Mouse (Mus musculus) intestine, postnatal 0 days (tissue): ENCODE data around the gene Lgr4. TPM values are rescaled to one million over a fixed set of nuclear protein-coding genes. Genes with fewer than 3 reads are reported as not detected.
A peak's percentile ranks its signal among the peaks of the same experiment; 100 is the strongest.

Source experiments
- ATAC-seq: fragments of 200-750 bp; cut with Nextera tagmentation; 2 replicates; pipeline ENCODE4 v1.8.0; 2017; ENCODE audit warnings: mild to moderate bottlenecking, moderate TSS enrichment, moderate library complexity
- H3K27ac ChIP-seq: fragments of 300-500 bp; sonication (generic); 2 replicates; pipeline ENCODE4 v1.5.1; 2014; ENCODE audit warnings: mild to moderate bottlenecking, low read depth, low read length, moderate library complexity
- H3K27me3 ChIP-seq: fragments of 300-500 bp; sonication (generic); replicated peaks from 2 replicates; pipeline ENCODE4 v1.6.1; 2014; ENCODE audit warnings: low read length, mixed read lengths; ENCODE audit not compliant: control insufficient read depth, insufficient read depth
- H3K36me3 ChIP-seq: fragments of 300-500 bp; sonication (generic); 2 replicates; pipeline ENCODE4 v1.6.1; 2014; ENCODE audit warnings: mild to moderate bottlenecking, moderate library complexity; ENCODE audit not compliant: control insufficient read depth, insufficient read depth
- H3K4me1 ChIP-seq: fragments of 300-500 bp; sonication (generic); replicated peaks from 2 replicates; pipeline ENCODE4 v1.6.1; 2014; ENCODE audit warnings: antibody characterized with exemption, low read length, mixed read lengths; ENCODE audit not compliant: control insufficient read depth, insufficient read depth
- H3K4me2 ChIP-seq: fragments of 300-500 bp; sonication (generic); replicated peaks from 2 replicates; pipeline ENCODE4 v1.6.1; 2014; ENCODE audit warnings: low read depth, mild to moderate bottlenecking, moderate library complexity
- H3K4me3 ChIP-seq: fragments of 300-500 bp; sonication (generic); 2 replicates; pipeline ENCODE4 v1.5.1; 2014; ENCODE audit warnings: low read depth, low read length
- H3K9ac ChIP-seq: fragments of 300-500 bp; sonication (generic); 2 replicates; pipeline ENCODE4 v1.6.1; 2014; ENCODE audit warnings: mild to moderate bottlenecking, low read depth, low read length
- H3K9me3 ChIP-seq: fragments of 300-500 bp; sonication (generic); 2 replicates; pipeline ENCODE4 v1.6.1; 2016; ENCODE audit warnings: mixed run types; ENCODE audit not compliant: control insufficient read depth
- CTCF ChIP-seq: sonication (generic); IDR thresholded peaks from 2 replicates; pipeline ENCODE4 v1.5.1; 2016; ENCODE audit warnings: low read depth, mild to moderate bottlenecking, control low read depth, antibody characterized with exemption, moderate library complexity
- WGBS: fragments of 180-500 bp; shearing (Covaris S2); extraction: QIAGEN DNeasy Blood & Tissue Kit; methylation state at CpG from one replicate; pipeline ENCODE4 v1.1.7; 2014; 5-methylcytosine and 5-hydroxymethylcytosine counted together
- polyA plus RNA-seq: library from polyadenylated mRNA; unstranded; fragments of >200 nt; fragmentation: Nextera tagmentation; extraction: Ambion mirVana; gene quantifications from 2 replicates; pipeline ENCODE4 v1.2.1, GENCODE M21; 2015

Gene Lgr4
- polyA plus RNA-seq, 1 experiment from 2014 or later: 15.9 TPM

GRCm38 (mm10) chr2:109890068-109890467, 27.4 kb upstream of the Lgr4 start:
- TF ChIP-seq CTCF: peak; percentile 48
- Histone ChIP-seq H3K36me3 (peaks cover 6% of the 10 kb centered on the region), H3K4me3 (peak overlapping the region; percentile 98), H3K4me1 (peaks cover 8% of the 10 kb centered on the region; the same call in 1 of the 2 replicates), H3K4me2 (peak overlapping the region; percentile 61), H3K27me3 (no peaks in the 10 kb centered on the region), H3K27ac (no peak overlapping the region), H3K9me3 (no peaks in the 10 kb centered on the region), H3K9ac (peak overlapping the region; percentile 94)
- 40% methylated on average over 4 of the region's 4 CpGs for WGBS
- ATAC-seq: no peak

DNA sequence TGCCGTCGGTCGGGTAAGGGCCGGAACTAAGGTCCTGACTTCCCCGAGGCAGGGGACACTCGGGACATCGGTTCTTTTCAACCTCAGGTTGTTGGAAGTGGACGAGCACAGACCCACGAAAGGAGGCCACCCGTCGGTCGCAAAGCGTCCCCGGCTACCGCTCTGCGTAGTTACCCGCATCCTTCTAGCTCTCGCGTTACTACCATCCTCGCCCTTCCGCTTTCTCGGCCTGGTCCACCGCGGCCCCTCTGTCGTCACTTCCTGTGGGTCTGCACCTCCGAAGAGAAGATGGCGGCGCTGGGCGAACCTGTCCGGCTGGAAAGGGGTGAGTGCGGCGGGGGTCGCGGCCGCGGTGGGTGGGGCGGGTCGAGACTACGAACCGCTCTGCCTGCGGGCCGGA, 26.9 kb upstream of the Lgr4 start, which contains the start of gene Lin7c:
TSS of gene Lin7c (plus strand) at position 257 of the 400 bp plus-strand sequence.
- WGBS: 0% methylated on average over 39 of the region's 42 CpGs
- Histone ChIP-seq H3K4me2 (peak within 1 kb of the TSS; percentile 61), H3K9ac (peak within 1 kb of the TSS; percentile 94), H3K36me3 (peaks cover 8% of the 10 kb centered on the region), H3K9me3 (no peaks in the 10 kb centered on the region), H3K27me3 (no peaks in the 10 kb centered on the region), H3K27ac (peak within 1 kb of the TSS; percentile 93), H3K4me3 (peak within 1 kb of the TSS; percentile 98), H3K4me1 (peaks cover 8% of the 10 kb centered on the region; the same call in 1 of the 2 replicates)
- peak; percentile 99 for ATAC-seq
- no peak for TF ChIP-seq CTCF

DNA sequence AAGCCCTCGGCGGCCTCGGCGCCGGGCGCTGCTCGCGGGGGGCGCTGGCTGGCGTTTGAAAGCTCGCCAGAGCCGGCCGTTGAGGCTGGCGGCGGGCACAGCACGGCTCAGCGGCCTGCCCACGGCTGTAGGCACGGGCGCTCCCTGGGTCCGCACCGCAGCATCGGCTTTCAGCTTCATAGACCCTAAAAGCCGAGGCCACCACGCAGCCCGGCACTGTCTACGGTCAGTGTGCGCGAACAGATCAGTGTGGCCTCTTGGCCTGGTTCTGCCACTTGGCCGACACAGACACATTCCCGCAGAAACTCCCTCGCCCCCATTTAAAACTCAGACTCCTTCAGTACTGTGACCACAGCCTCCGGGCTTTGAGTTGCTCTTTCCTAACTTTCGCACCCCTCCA, 26.4 kb upstream of the Lgr4 start:
- Histone ChIP-seq H3K4me2 (peak overlapping the region; percentile 61), H3K4me1 (peaks cover 8% of the 10 kb centered on the region; the same call in 1 of the 2 replicates), H3K9me3 (no peaks in the 10 kb centered on the region), H3K27me3 (no peaks in the 10 kb centered on the region), H3K9ac (peak overlapping the region; percentile 94), H3K4me3 (peak overlapping the region; percentile 98), H3K27ac (peak overlapping the region; percentile 93), H3K36me3 (peaks cover 13% of the 10 kb centered on the region)
- no peak for TF ChIP-seq CTCF
- ATAC-seq: peak; percentile 76
- under 1% methylated on average over 34 of the region's 34 CpGs for WGBS

GRCm38 (mm10) chr2:109891471-109891870, 26.0 kb upstream of the Lgr4 start:
- Histone ChIP-seq H3K27me3 (no peaks in the 10 kb centered on the region), H3K4me1 (peaks cover 8% of the 10 kb centered on the region; the same call in 1 of the 2 replicates), H3K4me3 (peak overlapping the region; percentile 98), H3K4me2 (peak overlapping the region; percentile 61), H3K36me3 (peaks cover 17% of the 10 kb centered on the region), H3K9ac (peak overlapping the region; percentile 94), H3K27ac (peak overlapping the region; percentile 93; the same call in 1 of the 2 replicates), H3K9me3 (no peaks in the 10 kb centered on the region)
- WGBS: 12% methylated on average over 4 of the region's 4 CpGs
- no peak; the same call in 1 of the 2 replicates for ATAC-seq
- no peak for TF ChIP-seq CTCF

GRCm38 (mm10) chr2:109896311-109896710, 21.1 kb upstream of the Lgr4 start:
- Histone ChIP-seq H3K4me1 (peaks cover 8% of the 10 kb centered on the region; the same call in 1 of the 2 replicates), H3K36me3 (peaks cover 52% of the 10 kb centered on the region), H3K27ac (no peak overlapping the region), H3K4me3 (no peak overlapping the region), H3K4me2 (no peak overlapping the region), H3K27me3 (no peaks in the 10 kb centered on the region), H3K9me3 (no peaks in the 10 kb centered on the region), H3K9ac (no peak overlapping the region)
- peak; percentile 51 for TF ChIP-seq CTCF
- 77% methylated on average over 7 of the region's 7 CpGs for WGBS
- ATAC-seq: no peak

DNA sequence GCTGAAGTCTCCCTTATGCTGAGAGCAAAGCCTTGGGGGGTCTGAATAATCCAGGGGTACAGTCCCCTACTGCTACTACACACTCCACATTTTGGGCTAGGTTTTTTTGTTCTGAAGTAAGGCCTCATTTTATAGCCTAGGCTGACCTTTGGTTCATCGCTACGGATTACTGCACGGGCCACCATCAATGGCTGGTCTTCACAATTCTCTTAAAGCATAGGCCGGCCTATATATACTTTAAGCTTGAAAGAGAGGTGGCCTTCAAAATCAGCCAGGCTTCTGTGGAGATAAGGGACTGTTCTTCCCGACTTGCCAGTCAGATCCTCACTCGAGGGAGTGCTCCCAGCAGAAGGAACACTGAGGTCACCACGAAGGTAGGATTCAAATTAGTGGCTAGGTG, 14.6 kb upstream of the Lgr4 start:
- ATAC-seq: 0 out of 2 replicates have a peak, but pooled peaks have one; percentile 11
- Histone ChIP-seq H3K4me2 (no peak overlapping the region), H3K4me1 (no peaks in the 10 kb centered on the region), H3K9me3 (no peaks in the 10 kb centered on the region), H3K9ac (no peak overlapping the region), H3K36me3 (peaks cover 26% of the 10 kb centered on the region), H3K27me3 (no peaks in the 10 kb centered on the region), H3K4me3 (no peak overlapping the region), H3K27ac (no peak overlapping the region)
- no peak for TF ChIP-seq CTCF
- WGBS: 34% methylated on average over 7 of the region's 7 CpGs
